Mouse (Mus musculus) right cerebral cortex, postnatal 36 days (tissue): ENCODE data around the gene Twist2.

Experiments used
- DNase-seq, 2 experiments: peaks; one replicate each; pipeline ENCODE4 v3.0.0; 2022; ENCODE audit warnings: low spot score in 2 of 2, mixed read lengths in 1 of 2

Twist2 gene

GRCm38 (mm10) chr1:91873572-91874285 lies 72.5 kb downstream of the Twist2 start:
- DNase-seq = no peak

DNA sequence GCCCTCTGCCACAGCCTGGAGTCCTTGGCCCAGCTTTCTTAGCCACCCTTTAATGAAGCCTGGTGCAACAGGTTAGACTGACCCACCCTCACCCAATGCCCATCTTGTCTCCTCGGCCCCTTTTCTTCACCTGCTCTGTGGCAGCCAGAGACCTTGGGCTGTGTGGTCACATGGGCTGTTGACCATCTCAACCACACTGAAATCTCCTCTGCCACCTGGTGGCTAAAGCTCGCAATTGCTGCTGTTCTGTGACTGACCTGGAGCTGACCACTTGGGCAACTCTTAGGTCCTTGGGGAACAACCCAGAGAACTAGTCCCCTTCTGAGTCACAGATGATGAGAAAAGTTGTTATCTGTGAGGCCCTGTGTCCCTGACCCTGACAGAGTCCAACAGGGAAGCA lies 73.4 kb downstream of the Twist2 start:
- peak in 1 of 2 experiments; percentile 24 for DNase-seq

DNA sequence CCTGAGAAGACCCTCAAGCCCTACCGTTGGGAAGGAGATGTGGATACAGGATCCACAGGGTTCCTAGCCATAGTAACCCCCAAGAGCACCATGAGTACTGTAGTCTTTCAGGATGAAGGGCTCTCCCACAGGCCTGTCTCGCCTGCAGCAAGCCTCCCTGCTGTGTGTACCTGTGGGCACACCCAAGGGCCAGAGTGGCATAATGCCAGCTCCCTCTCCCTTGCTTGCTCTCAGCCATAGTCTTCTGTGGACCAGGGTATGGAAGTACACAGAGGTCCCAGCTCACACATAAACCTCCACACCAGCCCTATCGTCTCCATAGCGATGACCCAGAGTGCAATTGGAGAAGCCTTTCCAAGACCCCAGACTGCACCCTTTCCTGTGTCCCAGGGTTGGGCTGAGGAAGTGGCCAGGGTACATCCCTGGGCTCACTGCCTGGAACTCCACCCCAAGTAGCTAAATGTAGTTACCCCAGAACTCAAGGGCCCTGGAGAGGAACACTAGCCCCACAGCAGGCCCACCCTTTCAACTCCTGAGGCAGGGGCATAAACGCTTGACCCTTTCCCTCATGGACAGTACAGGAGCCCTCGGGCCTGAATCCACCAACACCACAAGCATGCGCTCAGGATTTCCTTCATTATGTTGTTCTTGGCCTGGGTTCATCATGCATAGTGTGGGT lies 73.9 kb downstream of the Twist2 start:
- no peak for DNase-seq

DNA sequence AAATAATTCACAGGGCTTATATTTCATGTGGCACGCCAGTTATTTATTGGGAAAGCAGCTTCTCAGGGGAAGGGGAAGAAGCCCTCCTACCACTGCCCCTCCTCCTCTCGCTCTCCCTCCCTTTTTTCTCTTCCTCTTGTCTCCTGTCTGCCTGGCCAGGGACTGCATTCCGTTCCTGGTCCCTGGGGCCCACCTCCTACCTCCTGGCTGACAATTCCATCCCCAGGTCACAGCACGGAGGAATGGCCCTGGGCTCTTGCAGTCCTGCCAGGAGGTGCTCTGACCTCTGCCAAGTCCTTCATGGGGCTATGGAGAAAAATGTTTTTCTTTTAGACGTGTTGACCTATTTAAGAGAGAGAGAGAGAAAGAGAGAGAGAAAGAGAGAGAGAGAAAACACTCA lies 77.4 kb downstream of the Twist2 start:
- DNase-seq = no peak

DNA sequence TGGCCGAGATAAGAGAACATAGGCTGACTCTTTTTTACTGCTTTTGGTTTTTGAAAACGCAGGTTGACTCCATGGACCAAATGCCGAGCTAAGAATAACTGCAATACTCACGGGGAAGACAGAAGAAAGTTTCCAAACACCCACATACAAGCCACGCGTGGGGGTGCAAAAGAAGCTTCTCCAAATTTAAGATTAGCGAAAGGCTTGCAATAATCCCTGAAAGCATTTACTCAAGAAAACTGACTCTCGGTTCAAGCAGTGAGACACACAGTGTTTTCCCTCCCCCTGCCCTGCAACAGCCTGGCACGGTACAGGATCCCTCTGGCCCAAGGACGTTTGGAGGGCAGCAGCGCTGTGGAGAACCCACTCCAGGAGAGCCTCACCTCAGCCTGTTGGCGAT lies 78.9 kb downstream of the Twist2 start:
- DNase-seq = peak; percentile 73 to 82

DNA sequence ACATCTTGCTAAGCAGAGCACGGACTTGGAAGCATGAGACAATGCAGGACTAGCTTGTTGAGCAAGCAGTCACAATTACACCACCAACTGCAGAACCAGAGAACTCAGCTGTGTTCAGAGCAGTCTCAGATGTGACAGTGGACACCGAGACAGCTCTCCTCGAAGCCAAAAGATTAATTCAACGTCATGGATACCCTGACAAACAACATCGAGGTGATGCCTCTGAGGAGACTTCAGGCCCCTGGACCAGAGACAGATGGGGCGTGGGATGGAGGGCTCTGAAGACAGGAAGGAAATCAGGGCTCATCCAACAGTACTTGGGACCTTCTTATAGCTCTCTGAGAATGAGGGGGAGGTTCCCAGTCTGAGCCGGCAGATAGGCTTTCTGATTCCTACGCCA lies 79.6 kb downstream of the Twist2 start:
- peak; percentile 51 to 53 for DNase-seq

- no peak for DNase-seq
Measured at GRCm38 (mm10) chr1:91883115-91883514, 81.9 kb downstream of the Twist2 start.

- DNase-seq = no peak
Measured at GRCm38 (mm10) chr1:91893598-91893997, 92.3 kb downstream of the Twist2 start.

GRCm38 (mm10) chr1:91894286-91894685 lies 93.0 kb downstream of the Twist2 start:
- DNase-seq = no peak

- DNase-seq = no peak
Measured at GRCm38 (mm10) chr1:91897078-91897477, 95.8 kb downstream of the Twist2 start.
